Mouse (Mus musculus): ENCODE data around the gene Ssbp4.

DNA sequence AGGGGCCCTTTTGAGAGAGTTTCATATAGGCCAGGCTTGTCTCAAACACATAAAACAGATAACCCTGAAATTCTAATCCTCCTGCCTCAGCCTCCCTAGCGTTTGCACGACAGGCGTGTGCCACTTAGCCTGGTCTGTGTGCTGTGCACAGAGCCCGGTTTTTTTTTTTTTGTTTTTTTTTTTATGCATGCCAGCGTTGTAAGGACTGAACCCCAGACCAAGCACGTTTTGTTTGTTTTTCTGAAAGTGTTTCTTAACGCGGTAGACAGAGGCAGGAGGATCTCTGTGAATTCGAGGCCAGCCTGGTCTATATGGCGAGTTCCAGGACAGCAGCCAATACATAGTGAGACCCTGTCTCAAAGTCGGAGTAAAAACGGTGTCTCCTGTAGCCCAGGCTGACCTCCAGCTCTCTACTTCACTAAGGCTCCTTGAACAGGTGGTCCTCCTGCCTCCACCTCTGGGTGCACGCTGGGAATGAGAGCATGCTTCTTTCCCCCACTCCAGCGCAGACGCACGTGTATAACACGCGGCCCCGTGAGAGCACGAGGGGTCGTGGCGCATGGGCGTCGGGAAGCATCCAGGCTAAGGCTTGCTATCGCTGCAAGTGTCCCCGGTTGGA lies at the start of gene Ssbp4:
- no peak for TF ChIP-seq GATA1 (IDR thresholded peaks at IDR 0.05; ENCODE audit: borderline replicate concordance, low read length)
- TF ChIP-seq FLI1 (IDR thresholded peaks at IDR 0.05; ENCODE audit: low read length) = no peak
